Mouse (Mus musculus): ENCODE measurements around the gene Mns1. TPM values are rescaled to one million over a fixed set of nuclear protein-coding genes. Genes with fewer than 3 reads are reported as not detected.

Mns1 gene
- polyA plus RNA-seq, 1 experiment = 12.6 TPM

- Histone ChIP-seq H3K4me3 (ENCODE audit: low read depth, low read length) (no peak overlapping the region), H3K27me3 (ENCODE audit: control insufficient read depth, insufficient read depth, low read length, poor library complexity, severe bottlenecking) (no peaks in the 10 kb centered on the region), H3K4me1 (ENCODE audit: control insufficient read depth, insufficient read depth, low read length) (no peaks in the 10 kb centered on the region), H3K27ac (ENCODE audit: insufficient read depth, low read length) (no peak overlapping the region), H3K9me3 (replicated peaks; ENCODE audit: control insufficient read depth, insufficient read depth, low read length, poor library complexity, severe bottlenecking) (no peaks in the 10 kb centered on the region), H3K36me3 (ENCODE audit: control insufficient read depth, insufficient read depth, low read length, poor library complexity, severe bottlenecking) (peaks cover 24% of the 10 kb centered on the region), H3K9ac (ENCODE audit: low read depth, poor library complexity, severe bottlenecking) (no peak overlapping the region)
- TF ChIP-seq EP300 (IDR thresholded peaks at IDR 0.05; ENCODE audit: insufficient read depth, low read depth, low read length) (no peak), POLR2A (IDR thresholded peaks at IDR 0.05; ENCODE audit: insufficient read depth, low read length) (no peak), CTCF (IDR thresholded peaks at IDR 0.05; ENCODE audit: low read depth, low read length) (no peak)
These were observed 18.6 kb downstream of the Mns1 start for GRCm38 (mm10) chr9:72456374-72456773.

DNA sequence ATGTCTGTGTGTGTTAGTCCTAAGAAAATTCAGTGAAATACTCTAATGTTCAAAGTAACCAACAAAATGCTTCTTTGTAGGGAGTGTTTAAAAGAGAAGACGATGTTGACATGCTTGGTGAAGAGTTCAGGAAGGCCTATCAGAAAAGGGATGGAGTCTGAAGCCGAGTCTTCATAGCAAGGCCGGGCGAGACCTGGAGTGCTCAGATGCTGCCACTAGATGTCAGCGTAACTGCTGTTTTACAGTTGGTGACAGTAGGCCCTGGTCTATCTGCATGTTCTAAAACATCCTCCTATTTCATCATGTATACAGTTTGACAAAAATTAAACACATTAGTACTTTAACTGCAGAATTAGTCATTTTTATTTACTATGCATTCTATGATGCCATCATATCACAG is 20.4 kb downstream of the Mns1 start:
- TF ChIP-seq POLR2A (IDR thresholded peaks at IDR 0.05; ENCODE audit: insufficient read depth, low read length) = no peak
- TF ChIP-seq EP300 (IDR thresholded peaks at IDR 0.05; ENCODE audit: insufficient read depth, low read depth, low read length) = no peak
- TF ChIP-seq CTCF (IDR thresholded peaks at IDR 0.05; ENCODE audit: low read depth, low read length) = peak; percentile 89
- Histone ChIP-seq H3K27ac (ENCODE audit: insufficient read depth, low read length) (no peak overlapping the region), H3K9ac (ENCODE audit: low read depth, poor library complexity, severe bottlenecking) (no peak overlapping the region), H3K4me3 (ENCODE audit: low read depth, low read length) (no peak overlapping the region), H3K9me3 (replicated peaks; ENCODE audit: control insufficient read depth, insufficient read depth, low read length, poor library complexity, severe bottlenecking) (no peaks in the 10 kb centered on the region), H3K4me1 (ENCODE audit: control insufficient read depth, insufficient read depth, low read length) (no peaks in the 10 kb centered on the region), H3K27me3 (ENCODE audit: control insufficient read depth, insufficient read depth, low read length, poor library complexity, severe bottlenecking) (no peaks in the 10 kb centered on the region), H3K36me3 (ENCODE audit: control insufficient read depth, insufficient read depth, low read length, poor library complexity, severe bottlenecking) (peaks cover 30% of the 10 kb centered on the region)

- Histone ChIP-seq H3K27me3 (ENCODE audit: control insufficient read depth, insufficient read depth, low read length, poor library complexity, severe bottlenecking) (no peaks in the 10 kb centered on the region), H3K36me3 (ENCODE audit: control insufficient read depth, insufficient read depth, low read length, poor library complexity, severe bottlenecking) (peaks cover 30% of the 10 kb centered on the region), H3K9ac (ENCODE audit: low read depth, poor library complexity, severe bottlenecking) (no peak overlapping the region), H3K4me1 (ENCODE audit: control insufficient read depth, insufficient read depth, low read length) (no peaks in the 10 kb centered on the region), H3K27ac (ENCODE audit: insufficient read depth, low read length) (no peak overlapping the region), H3K9me3 (replicated peaks; ENCODE audit: control insufficient read depth, insufficient read depth, low read length, poor library complexity, severe bottlenecking) (no peaks in the 10 kb centered on the region), H3K4me3 (ENCODE audit: low read depth, low read length) (no peak overlapping the region)
- no peak for TF ChIP-seq POLR2A (IDR thresholded peaks at IDR 0.05; ENCODE audit: insufficient read depth, low read length)
- TF ChIP-seq CTCF (IDR thresholded peaks at IDR 0.05; ENCODE audit: low read depth, low read length) = no peak
- no peak for TF ChIP-seq EP300 (IDR thresholded peaks at IDR 0.05; ENCODE audit: insufficient read depth, low read depth, low read length)
These were observed 21.9 kb downstream of the Mns1 start for GRCm38 (mm10) chr9:72459703-72460102.

- TF ChIP-seq EP300 (IDR thresholded peaks at IDR 0.05; ENCODE audit: insufficient read depth, low read depth, low read length) = no peak
- TF ChIP-seq CTCF (IDR thresholded peaks at IDR 0.05; ENCODE audit: low read depth, low read length) = no peak
- TF ChIP-seq POLR2A (IDR thresholded peaks at IDR 0.05; ENCODE audit: insufficient read depth, low read length) = no peak
- H3K27me3 ChIP-seq (ENCODE audit: control insufficient read depth, insufficient read depth, low read length, poor library complexity, severe bottlenecking) = no peaks in the 10 kb centered on the region
- peaks cover 28% of the 10 kb centered on the region for H3K36me3 ChIP-seq (ENCODE audit: control insufficient read depth, insufficient read depth, low read length, poor library complexity, severe bottlenecking)
- no peaks in the 10 kb centered on the region for H3K4me1 ChIP-seq (ENCODE audit: control insufficient read depth, insufficient read depth, low read length)
- no peak overlapping the region for H3K27ac ChIP-seq (ENCODE audit: insufficient read depth, low read length)
- H3K9ac ChIP-seq (ENCODE audit: low read depth, poor library complexity, severe bottlenecking) = no peak overlapping the region
- no peaks in the 10 kb centered on the region for H3K9me3 ChIP-seq (replicated peaks; ENCODE audit: control insufficient read depth, insufficient read depth, low read length, poor library complexity, severe bottlenecking)
- no peak overlapping the region for H3K4me3 ChIP-seq (ENCODE audit: low read depth, low read length)
These were observed 23.0 kb downstream of the Mns1 start for GRCm38 (mm10) chr9:72460767-72461166.

DNA sequence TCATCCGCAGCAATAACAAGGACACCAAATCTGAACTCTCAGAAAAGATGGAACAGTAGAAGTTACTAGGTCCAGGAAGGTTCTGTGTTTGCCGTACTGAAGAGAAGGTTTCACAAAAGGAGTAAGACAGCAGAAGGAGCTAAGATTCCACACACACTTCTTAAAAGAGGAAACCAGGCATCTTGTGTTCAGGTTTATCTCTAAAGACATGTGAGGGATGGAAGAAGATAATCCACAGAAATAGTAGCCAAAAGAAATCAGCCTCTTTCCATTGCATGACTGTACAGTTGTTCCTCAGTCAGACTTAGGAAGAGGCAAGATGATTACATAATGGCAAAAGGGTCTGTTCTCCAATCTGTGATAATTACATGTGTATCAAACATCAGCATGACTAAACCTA is 24.6 kb downstream of the Mns1 start:
- no peak overlapping the region for H3K4me3 ChIP-seq (ENCODE audit: low read depth, low read length)
- H3K9me3 ChIP-seq (replicated peaks; ENCODE audit: control insufficient read depth, insufficient read depth, low read length, poor library complexity, severe bottlenecking) = no peaks in the 10 kb centered on the region
- H3K27ac ChIP-seq (ENCODE audit: insufficient read depth, low read length) = no peak overlapping the region
- TF ChIP-seq EP300 (IDR thresholded peaks at IDR 0.05; ENCODE audit: insufficient read depth, low read depth, low read length) = no peak
- no peak for TF ChIP-seq CTCF (IDR thresholded peaks at IDR 0.05; ENCODE audit: low read depth, low read length)
- TF ChIP-seq POLR2A (IDR thresholded peaks at IDR 0.05; ENCODE audit: insufficient read depth, low read length) = no peak
- H3K9ac ChIP-seq (ENCODE audit: low read depth, poor library complexity, severe bottlenecking) = no peak overlapping the region
- H3K36me3 ChIP-seq (ENCODE audit: control insufficient read depth, insufficient read depth, low read length, poor library complexity, severe bottlenecking) = peaks cover 28% of the 10 kb centered on the region
- no peaks in the 10 kb centered on the region for H3K27me3 ChIP-seq (ENCODE audit: control insufficient read depth, insufficient read depth, low read length, poor library complexity, severe bottlenecking)
- H3K4me1 ChIP-seq (ENCODE audit: control insufficient read depth, insufficient read depth, low read length) = no peaks in the 10 kb centered on the region

GRCm38 (mm10) chr9:72464806-72465205 is 27.0 kb downstream of the Mns1 start:
- H3K27me3 ChIP-seq (ENCODE audit: control insufficient read depth, insufficient read depth, low read length, poor library complexity, severe bottlenecking) = no peaks in the 10 kb centered on the region
- H3K9ac ChIP-seq (ENCODE audit: low read depth, poor library complexity, severe bottlenecking) = no peak overlapping the region
- no peaks in the 10 kb centered on the region for H3K9me3 ChIP-seq (replicated peaks; ENCODE audit: control insufficient read depth, insufficient read depth, low read length, poor library complexity, severe bottlenecking)
- H3K36me3 ChIP-seq (ENCODE audit: control insufficient read depth, insufficient read depth, low read length, poor library complexity, severe bottlenecking) = peaks cover 16% of the 10 kb centered on the region
- TF ChIP-seq CTCF (IDR thresholded peaks at IDR 0.05; ENCODE audit: low read depth, low read length) = no peak
- H3K4me1 ChIP-seq (ENCODE audit: control insufficient read depth, insufficient read depth, low read length) = no peaks in the 10 kb centered on the region
- no peak overlapping the region for H3K27ac ChIP-seq (ENCODE audit: insufficient read depth, low read length)
- H3K4me3 ChIP-seq (ENCODE audit: low read depth, low read length) = no peak overlapping the region

Measured in ES-Bruce4 (cell line).